Mouse (Mus musculus) limb, embryonic 10.5 days (tissue): ENCODE results near the gene Gm2000. TPM values are rescaled to one million over a fixed set of nuclear protein-coding genes. Genes with fewer than 3 reads are reported as not detected.

Experiments
- DNase-seq: peaks from one replicate; pipeline ENCODE4 v3.0.0-alpha.2; 2017; ENCODE audit warnings: low spot score
- H3K27ac ChIP-seq: fragments of 300-500 bp; sonication (generic); 2 replicates; pipeline ENCODE4 v1.5.1; 2016; ENCODE audit warnings: mild to moderate bottlenecking
- H3K27me3 ChIP-seq: fragments of 300-500 bp; sonication (generic); 2 replicates; pipeline ENCODE4 v1.6.1; 2016; ENCODE audit warnings: low read depth, mild to moderate bottlenecking; ENCODE audit not compliant: poor library complexity, severe bottlenecking
- H3K36me3 ChIP-seq: fragments of 300-500 bp; sonication (generic); 2 replicates; pipeline ENCODE4 v1.6.1; 2016; ENCODE audit warnings: mild to moderate bottlenecking, moderate library complexity
- H3K4me1 ChIP-seq: fragments of 300-500 bp; sonication (generic); 2 replicates; pipeline ENCODE4 v1.6.1; 2016
- H3K4me3 ChIP-seq: fragments of 300-500 bp; sonication (generic); 2 replicates; pipeline ENCODE4 v1.5.1; 2016; ENCODE audit warnings: mild to moderate bottlenecking, moderate library complexity
- H3K9me3 ChIP-seq: fragments of 300-500 bp; sonication (generic); replicated peaks from 2 replicates; pipeline ENCODE4 v1.6.1; 2016; ENCODE audit warnings: mild to moderate bottlenecking
- WGBS: fragments of 180-500 bp; shearing (Covaris S2); methylation state at CpG from one replicate; pipeline ENCODE4 v1.1.7; 2016; 5-methylcytosine and 5-hydroxymethylcytosine counted together
- polyA plus RNA-seq: library from polyadenylated mRNA; unstranded; fragments of >200 nt; fragmentation: Nextera tagmentation; extraction: Ambion mirVana; gene quantifications from 2 replicates; pipeline ENCODE4 v1.2.1, GENCODE M21; 2016

The Gm2000 gene
- polyA plus RNA-seq, 1 experiment from 2014 or later: 841 TPM

DNA sequence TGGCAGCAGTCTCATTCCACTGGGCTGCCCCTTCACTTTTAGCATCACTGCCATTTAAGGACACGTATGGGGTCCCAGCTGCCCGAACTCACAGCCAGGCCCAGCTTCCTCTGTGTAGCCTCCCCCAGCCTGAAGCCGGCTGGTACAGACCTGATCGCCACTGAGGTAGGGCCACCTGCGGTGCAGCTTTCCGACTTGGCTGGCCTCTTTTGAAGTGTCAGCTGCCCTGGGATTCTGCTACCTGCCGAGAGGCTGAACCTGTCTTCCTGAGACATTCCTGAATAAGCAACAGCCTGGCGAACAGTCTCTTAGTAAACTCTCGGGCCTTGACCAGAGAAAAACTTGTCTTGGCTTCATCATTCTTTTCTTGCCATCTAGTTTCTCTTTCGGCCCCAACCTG, 37.4 kb downstream of the Gm2000 start:
- Histone ChIP-seq H3K4me1 (peaks cover 2% of the 10 kb centered on the region; the same call in 1 of the 2 replicates), H3K36me3 (no peaks in the 10 kb centered on the region), H3K9me3 (no peaks in the 10 kb centered on the region), H3K4me3 (no peak overlapping the region), H3K27me3 (no peaks in the 10 kb centered on the region), H3K27ac (no peak overlapping the region)
- 47% methylated on average over 10 of the region's 10 CpGs for whole genome bisulfite sequencing
- no peak for DNase-seq

DNA sequence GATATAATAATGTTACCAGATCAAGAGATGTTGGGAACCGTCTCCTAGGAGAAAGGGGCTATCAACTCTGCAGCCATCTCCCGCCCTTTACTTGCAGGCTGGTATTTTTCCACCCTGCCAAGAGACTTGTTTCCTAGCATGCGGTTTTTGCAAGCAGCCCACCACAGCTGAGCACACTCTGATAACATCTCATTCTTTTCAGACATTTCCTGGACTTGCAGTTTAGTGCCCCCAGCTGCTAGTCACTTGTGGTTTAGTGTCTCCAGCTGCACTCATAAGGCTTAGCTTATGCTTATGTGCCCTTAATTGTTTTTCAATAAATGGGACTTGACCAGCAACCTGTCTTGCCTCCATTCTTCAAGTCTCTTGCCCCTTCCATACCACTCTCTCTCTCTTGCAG, 42.2 kb downstream of the Gm2000 start:
- H3K27me3 ChIP-seq: no peaks in the 10 kb centered on the region
- no peaks in the 10 kb centered on the region for H3K9me3 ChIP-seq
- no peaks in the 10 kb centered on the region for H3K36me3 ChIP-seq
- peaks cover 2% of the 10 kb centered on the region; the same call in 1 of the 2 replicates for H3K4me1 ChIP-seq
- H3K4me3 ChIP-seq: no peak overlapping the region
- no peak for DNase-seq
- H3K27ac ChIP-seq: no peak overlapping the region
- WGBS: 73% methylated on average over 3 of the region's 3 CpGs

DNA sequence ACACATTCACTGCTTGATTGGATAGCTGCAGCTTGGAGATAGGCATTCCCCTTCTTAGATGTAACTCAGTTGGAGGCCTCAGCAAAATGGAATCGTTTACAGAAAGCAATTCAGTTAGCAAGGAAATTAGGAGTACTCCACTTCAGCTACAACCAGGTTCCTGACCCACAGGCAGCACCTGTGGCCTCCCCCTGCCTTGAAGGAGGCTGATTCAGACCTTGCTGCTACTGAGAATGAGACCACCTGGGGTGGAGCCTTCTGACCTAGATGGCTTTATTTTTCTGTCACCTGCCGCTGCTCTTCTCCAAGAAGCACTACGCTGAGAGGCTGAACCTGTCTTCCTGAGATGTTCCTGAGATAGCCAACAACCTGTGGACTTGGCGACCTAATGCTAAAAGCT, 42.7 kb downstream of the Gm2000 start:
- H3K27ac ChIP-seq: no peak overlapping the region

More for the DNA sequence above, 42.7 kb downstream of the Gm2000 start:
- no peaks in the 10 kb centered on the region for H3K36me3 ChIP-seq
- no peaks in the 10 kb centered on the region for H3K27me3 ChIP-seq
- 71% methylated on average over 4 of the region's 4 CpGs for whole genome bisulfite sequencing
- peaks cover 2% of the 10 kb centered on the region; the same call in 1 of the 2 replicates for H3K4me1 ChIP-seq
- no peak overlapping the region for H3K4me3 ChIP-seq
- DNase-seq: no peak
- no peaks in the 10 kb centered on the region for H3K9me3 ChIP-seq

Other genes with a start within 250 kb of the Gm2000 start
- gene Fam163a, start 161.0 kb upstream of the Gm2000 start, polyA plus RNA-seq: 0.33 and 0.34 TPM in 2 replicates
- 0.10 TPM in 1 of 2 replicates, not detected in the other for gene Tdrd5, start 62.4 kb upstream of the Gm2000 start, polyA plus RNA-seq
- not detected in 2 replicates for gene Nphs2, start 55.3 kb upstream of the Gm2000 start, polyA plus RNA-seq
- 0.05 and 0.14 TPM in 2 replicates for gene Axdnd1, start 55.1 kb downstream of the Gm2000 start, polyA plus RNA-seq
- 26.0 and 26.2 TPM in 2 replicates for gene Soat1, start 108.3 kb downstream of the Gm2000 start, polyA plus RNA-seq
- gene Gm10031, start 158.0 kb downstream of the Gm2000 start, polyA plus RNA-seq: 0.24 and 0.28 TPM in 2 replicates
- gene Abl2, start 192.7 kb downstream of the Gm2000 start, polyA plus RNA-seq: 5.2 and 6.0 TPM in 2 replicates